9 mouse cellular contexts compared by ENCODE assay signal in the genomic region with DNA sequence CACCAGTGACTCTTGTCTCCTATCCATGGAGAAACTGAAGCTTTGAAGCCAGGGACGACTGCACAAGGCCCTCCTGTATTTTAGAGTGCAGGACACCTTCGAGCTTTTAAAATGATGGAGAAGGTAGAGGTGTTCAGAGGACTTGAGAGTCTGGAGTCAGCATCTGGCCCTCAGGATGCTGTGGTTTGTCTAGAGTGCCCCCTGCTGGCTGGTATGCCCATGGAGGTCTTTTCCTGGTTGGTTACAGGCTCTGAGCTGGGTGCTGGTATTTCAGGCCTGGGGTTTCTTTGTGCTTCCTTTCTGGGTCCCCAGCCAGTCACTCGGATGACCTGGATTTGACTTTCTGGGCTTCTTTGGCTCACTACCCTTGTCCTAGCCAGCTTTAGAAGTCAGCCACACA.
A peak's percentile ranks its signal among the peaks of the same experiment; 100 is the strongest.
DNase-seq lines count a peak whose midpoint lies in the region; ATAC-seq and TF ChIP-seq lines count a peak whose summit lies in the region.
"Had no signal": no experiment of that assay in that cellular context is flagged by ENCODE, and none has a peak within 500 bp of the region (broad histone marks: within the 10 kb centered on the region; RNA-seq: fewer than 3 reads in every experiment).

No protein-coding gene starts in this region.

- no peaks in the 10 kb centered on the region for H3K27me3 ChIP-seq in heart, embryonic 13.5 days (replicated peaks)
- no peaks in the 10 kb centered on the region for H3K27me3 ChIP-seq in liver, adult 2 months (ENCODE audit: control insufficient read depth, insufficient read depth, low read length)
- no peaks in the 10 kb centered on the region for H3K27me3 ChIP-seq in forebrain, embryonic 14.5 days (replicated peaks; ENCODE audit: control insufficient read depth, insufficient read depth, low read length)

- intact Hi-C loops in left cerebral cortex, adult 2 months (cut with DNase I), result loop anchor here (5.0 to 10.0 kb wide), 3 partner anchors 190 to 925 kb away; no protein-coding TSS in a partner anchor

- WGBS in heart, embryonic 13.5 days, result 47% methylated on average over 3 of the region's 3 CpGs
- 66% methylated on average over 3 of the region's 3 CpGs for WGBS in liver, adult 2 months
- WGBS in olfactory bulb, adult 2 months, result 63% methylated on average over 3 of the region's 3 CpGs
- 63% methylated on average over 3 of the region's 3 CpGs for WGBS in forebrain, embryonic 14.5 days

- peak; percentile 76 for TF ChIP-seq CTCF in left cerebral cortex, adult 2 months (IDR thresholded peaks at IDR 0.05)
- TF ChIP-seq CTCF in liver, adult 2 months (IDR thresholded peaks at IDR 0.05; ENCODE audit: low read depth, low read length), result peak; percentile 80
- peak; percentile 60 for TF ChIP-seq CTCF in olfactory bulb, adult 2 months (IDR thresholded peaks at IDR 0.05; ENCODE audit: insufficient read depth, low read depth, low read length)

- no peak overlapping the region for H3K27ac ChIP-seq in left cerebral cortex, adult 2 months
- H3K27ac ChIP-seq in heart, embryonic 13.5 days (replicated peaks), result peak overlapping the region; percentile 5; the same call in 1 of the 2 replicates
- no peak overlapping the region for H3K27ac ChIP-seq in liver, adult 2 months (replicated peaks; ENCODE audit: insufficient read depth, low read depth, low read length)
- no peak overlapping the region for H3K27ac ChIP-seq in olfactory bulb, adult 2 months (ENCODE audit: insufficient read depth, low read depth, low read length)
- H3K27ac ChIP-seq in forebrain, embryonic 14.5 days (ENCODE audit: low read depth, low read length), result no peak overlapping the region

- peak; percentile 70 to 72 for DNase-seq in left cerebral cortex, adult 2 months (ENCODE audit: extremely low spot score in 1 of 2, low spot score in 2 of 2)
- no peak for DNase-seq in left cerebral cortex, adult 11 months (ENCODE audit: low spot score)
- peak; percentile 45 for DNase-seq in MN1 (ENCODE audit: low spot score)
- DNase-seq in cerebellum, adult 8-10 months, result peak; percentile 69
- peak; percentile 46 for DNase-seq in liver, adult 2 months (ENCODE audit: extremely low read depth, low read depth, low spot score)
- no peak for DNase-seq in forebrain, embryonic 14.5 days (ENCODE audit: low spot score)

- no peak overlapping the region for H3K4me3 ChIP-seq in left cerebral cortex, adult 2 months
- no peak overlapping the region for H3K4me3 ChIP-seq in heart, embryonic 13.5 days
- no peak overlapping the region for H3K4me3 ChIP-seq in liver, adult 2 months (ENCODE audit: insufficient read depth, low read depth, low read length)
- H3K4me3 ChIP-seq in olfactory bulb, adult 2 months (ENCODE audit: insufficient read depth, low read depth, low read length), result no peak overlapping the region
- H3K4me3 ChIP-seq in forebrain, embryonic 14.5 days (ENCODE audit: low read depth, low read length), result no peak overlapping the region
- H3K4me3 ChIP-seq: erythroblast, embryonic 14.5 days had no signal

- no peaks in the 10 kb centered on the region for H3K9me3 ChIP-seq in heart, embryonic 13.5 days
- no peaks in the 10 kb centered on the region for H3K9me3 ChIP-seq in forebrain, embryonic 14.5 days (replicated peaks; ENCODE audit: control insufficient read depth, low read length)

- H3K36me3 ChIP-seq in heart, embryonic 13.5 days, result peaks cover 42% of the 10 kb centered on the region
- H3K36me3 ChIP-seq in liver, adult 2 months (ENCODE audit: control insufficient read depth, insufficient read depth, low read length), result peaks cover 6% of the 10 kb centered on the region; the same call in 1 of the 2 replicates
- H3K36me3 ChIP-seq in forebrain, embryonic 14.5 days (ENCODE audit: control insufficient read depth, insufficient read depth, low read length), result peaks cover 17% of the 10 kb centered on the region

- H3K79me2 ChIP-seq in liver, adult 2 months (ENCODE audit: control insufficient read depth, insufficient read depth, low read length), result peaks cover 22% of the 10 kb centered on the region; the same call in 1 of the 2 replicates

- peaks cover 54% of the 10 kb centered on the region for H3K4me1 ChIP-seq in heart, embryonic 13.5 days
- H3K4me1 ChIP-seq in liver, adult 2 months (ENCODE audit: control insufficient read depth, insufficient read depth, low read length), result no peaks in the 10 kb centered on the region
- peaks cover 16% of the 10 kb centered on the region for H3K4me1 ChIP-seq in olfactory bulb, adult 2 months (ENCODE audit: control insufficient read depth, insufficient read depth, low read length)
- H3K4me1 ChIP-seq in forebrain, embryonic 14.5 days (ENCODE audit: control insufficient read depth, insufficient read depth, low read length), result peaks cover 12% of the 10 kb centered on the region; the same call in 1 of the 2 replicates

- no peak for TF ChIP-seq POLR2A in liver, adult 2 months (IDR thresholded peaks at IDR 0.05; ENCODE audit: extremely low read depth, insufficient read depth, low read length)
- TF ChIP-seq POLR2A in olfactory bulb, adult 2 months (IDR thresholded peaks at IDR 0.05; ENCODE audit: insufficient read depth, low read depth, low read length), result no peak

- ATAC-seq in heart, embryonic 13.5 days (ENCODE audit: extremely low read depth, insufficient number of reproducible peaks, low FRiP score, low TSS enrichment), result no peak
- no peak for ATAC-seq in forebrain, embryonic 14.5 days

- no peak overlapping the region for H3K4me2 ChIP-seq in heart, embryonic 13.5 days
- no peak overlapping the region for H3K4me2 ChIP-seq in forebrain, embryonic 14.5 days (ENCODE audit: low read length)

- H3K9ac ChIP-seq in heart, embryonic 13.5 days, result no peak overlapping the region; the same call in 1 of the 2 replicates
- H3K9ac ChIP-seq in liver, adult 2 months (ENCODE audit: low read depth, low read length), result no peak overlapping the region
- H3K9ac ChIP-seq in forebrain, embryonic 14.5 days (ENCODE audit: low read length), result no peak overlapping the region

Comparison
In these comparisons a context has a peak if more than half of its experiments do, and no peak if none do; other contexts are left out.
1. DNase-seq: peak in left cerebral cortex, adult 2 months (2 of 2), MN1 (single experiment), cerebellum, adult 8-10 months (single experiment) and liver, adult 2 months (single experiment); none in left cerebral cortex, adult 11 months (single experiment) and forebrain, embryonic 14.5 days (single experiment).
2. Peak in every context shown above with its lines, with median percentiles within 50 percentile points of each other: CTCF ChIP-seq.